Mouse (Mus musculus) intestine, embryonic 16.5 days (tissue): ENCODE measurements around the gene Kctd8. TPM values are rescaled to one million over a fixed set of nuclear protein-coding genes. Genes with fewer than 3 reads are reported as not detected.

Experiments
- microRNA-seq: library from miRNA; unstranded; fragments of <30 nt; microRNA quantifications from one replicate; pipeline ENCODE4, GENCODE M21; 2016
- polyA plus RNA-seq: library from polyadenylated mRNA; unstranded; fragments of >200 nt; fragmentation: Nextera tagmentation; extraction: Ambion mirVana; gene quantifications from 2 replicates; pipeline ENCODE4 v1.2.1, GENCODE M21; 2015

Gene Kctd8
- polyA plus RNA-seq, 1 experiment from 2014 or later, result 0.26 TPM

Small RNA genes within 50 kb of the gene (microRNA-seq; reads per million reads assigned to microRNA genes)
- not detected for gene Gm24368

Other genes with a start within 250 kb of the Kctd8 start
- not detected in 2 replicates for gene Yipf7, start 201.0 kb upstream of the Kctd8 start, polyA plus RNA-seq
- 33.1 and 35.3 TPM in 2 replicates for gene Guf1, start 215.2 kb upstream of the Kctd8 start, polyA plus RNA-seq